Mouse (Mus musculus) spleen, postnatal 36 days (tissue): ENCODE results near the gene Atp2a3.

ENCODE experiments used
- DNase-seq, 2 experiments: peaks; one replicate each; pipeline ENCODE4 v3.0.0; 2022; ENCODE audit warnings: low spot score in 2 of 2, mixed read lengths in 1 of 2

Gene Atp2a3

DNA sequence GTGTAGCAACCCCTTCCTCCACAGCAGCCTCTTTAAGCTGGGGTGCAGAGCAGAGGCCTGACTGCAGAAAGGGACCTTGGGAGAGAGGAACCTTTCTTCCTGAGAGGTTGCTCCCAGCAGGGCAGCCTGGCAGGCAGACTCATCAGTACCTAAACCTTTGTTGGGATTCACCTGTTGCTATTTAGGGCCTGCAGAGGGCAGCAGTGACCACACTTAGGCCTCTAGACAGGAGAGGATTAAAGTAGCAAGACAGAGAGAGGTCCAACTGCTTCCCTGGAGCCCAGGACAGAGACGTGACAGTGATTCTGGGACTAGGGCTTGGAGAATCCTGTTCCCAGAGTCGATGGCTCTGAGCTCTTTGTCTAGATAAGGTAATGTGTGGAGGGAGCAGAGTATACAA lies 45.4 kb downstream of the Atp2a3 start:
- peak; percentile 24 to 41 for DNase-seq

DNA sequence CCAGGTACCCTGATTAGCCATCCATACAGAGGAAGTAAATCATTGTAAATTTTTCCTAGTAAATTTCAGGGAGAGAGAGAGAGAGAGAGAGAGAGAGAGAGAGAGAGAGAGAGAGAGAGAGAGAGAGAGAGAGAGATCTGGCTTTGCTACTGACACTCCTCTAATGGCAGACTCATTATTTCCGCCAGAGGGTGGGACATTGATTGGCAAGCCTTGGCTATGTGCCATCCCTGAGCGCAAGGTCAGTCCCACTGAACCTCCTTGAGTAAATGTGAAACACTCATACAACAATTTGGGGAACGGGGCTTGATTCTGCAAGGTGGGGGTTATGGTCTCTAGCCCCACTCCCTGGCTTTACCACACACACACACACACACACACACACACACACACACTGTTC lies 46.1 kb downstream of the Atp2a3 start:
- no peak for DNase-seq

DNA sequence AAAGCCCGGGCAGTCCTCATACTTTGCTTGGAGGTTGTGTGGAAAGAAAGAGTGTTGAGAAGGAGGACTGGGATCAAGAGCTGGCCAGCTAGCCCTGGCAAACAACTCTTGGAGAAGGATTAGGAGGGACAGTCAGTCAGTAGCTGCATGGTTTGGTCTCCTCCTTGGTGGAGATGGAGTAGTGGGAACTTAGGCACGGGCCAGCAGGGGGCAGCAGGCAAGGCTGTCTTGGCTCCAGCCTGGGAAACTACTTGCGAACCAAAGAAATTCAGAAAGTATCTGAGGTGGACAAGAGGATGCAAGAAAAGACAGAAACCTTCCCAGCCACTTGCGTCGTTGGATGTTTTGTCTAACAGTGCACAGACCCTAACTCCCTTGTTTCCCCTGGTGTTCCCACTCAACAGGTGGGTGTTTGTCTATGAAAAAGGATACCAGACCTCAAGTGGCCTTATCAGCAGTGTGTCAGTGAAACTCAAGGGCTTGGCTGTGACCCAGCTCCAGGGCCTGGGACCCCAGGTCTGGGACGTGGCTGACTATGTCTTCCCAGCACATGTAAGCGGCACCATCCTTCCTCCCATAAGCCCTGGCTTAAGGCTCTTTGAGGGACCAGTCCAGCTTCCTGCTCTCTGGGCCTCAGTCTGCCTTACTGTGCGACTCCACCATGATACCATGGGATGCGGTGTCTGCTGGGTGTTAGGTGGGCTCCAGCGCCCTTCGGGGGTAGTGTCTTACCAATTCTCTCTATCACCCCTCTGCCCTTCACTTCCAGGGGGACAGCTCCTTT lies 46.9 kb downstream of the Atp2a3 start:
- DNase-seq, result peak in 1 of 2 experiments; percentile 32

DNA sequence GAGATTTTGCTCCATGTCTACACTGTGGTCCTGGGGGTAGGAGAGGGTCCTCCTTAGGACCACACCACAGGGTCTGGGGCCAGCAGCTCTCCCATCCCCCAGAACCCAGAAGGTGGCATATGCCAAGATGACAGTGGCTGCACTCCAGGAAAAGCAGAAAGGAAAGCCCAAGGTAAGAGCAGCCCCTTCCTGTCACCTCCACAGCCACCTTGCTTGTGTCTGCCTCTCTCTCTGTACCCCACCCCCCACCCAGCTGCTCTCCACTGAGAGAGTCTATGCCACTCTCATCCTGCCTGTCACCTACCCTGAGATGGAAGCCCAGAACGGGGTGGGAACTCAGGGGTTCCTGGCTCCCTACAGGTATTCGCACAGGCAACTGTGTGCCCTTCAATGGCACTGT lies 47.9 kb downstream of the Atp2a3 start:
- no peak for DNase-seq

DNA sequence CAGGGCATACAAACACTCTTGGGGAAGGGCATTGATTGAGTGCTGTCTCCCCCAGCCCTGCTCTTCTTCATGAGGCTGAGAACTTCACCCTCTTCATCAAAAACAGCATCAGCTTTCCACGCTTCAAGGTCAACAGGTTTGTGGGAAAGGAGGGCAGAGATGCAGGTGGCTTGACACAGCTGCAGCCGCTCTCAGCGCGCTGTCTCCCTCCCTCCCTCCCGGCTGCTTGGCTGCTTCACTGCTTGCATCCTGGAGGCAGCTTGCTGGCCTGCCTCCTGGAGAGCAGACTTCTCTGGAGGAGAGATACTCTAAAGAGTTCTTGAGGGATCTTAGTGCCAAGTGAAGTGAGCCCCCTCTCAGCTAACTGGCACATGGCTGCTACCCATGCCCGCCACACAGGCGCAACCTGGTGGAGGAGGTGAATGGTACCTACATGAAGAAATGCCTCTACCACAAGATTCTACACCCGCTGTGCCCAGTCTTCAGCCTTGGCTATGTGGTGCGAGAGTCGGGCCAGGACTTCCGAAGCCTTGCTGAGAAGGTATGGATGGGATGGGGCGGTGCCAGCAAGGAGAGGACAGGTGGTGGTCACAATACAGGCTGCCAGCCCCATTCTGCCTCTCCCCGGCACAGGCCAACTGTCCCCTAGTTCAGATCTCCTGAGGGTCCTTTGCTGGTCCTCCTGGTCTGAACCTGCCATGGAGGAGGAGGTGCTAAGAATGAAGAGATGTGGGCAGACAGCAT lies 48.7 kb downstream of the Atp2a3 start:
- DNase-seq, result no peak

DNA sequence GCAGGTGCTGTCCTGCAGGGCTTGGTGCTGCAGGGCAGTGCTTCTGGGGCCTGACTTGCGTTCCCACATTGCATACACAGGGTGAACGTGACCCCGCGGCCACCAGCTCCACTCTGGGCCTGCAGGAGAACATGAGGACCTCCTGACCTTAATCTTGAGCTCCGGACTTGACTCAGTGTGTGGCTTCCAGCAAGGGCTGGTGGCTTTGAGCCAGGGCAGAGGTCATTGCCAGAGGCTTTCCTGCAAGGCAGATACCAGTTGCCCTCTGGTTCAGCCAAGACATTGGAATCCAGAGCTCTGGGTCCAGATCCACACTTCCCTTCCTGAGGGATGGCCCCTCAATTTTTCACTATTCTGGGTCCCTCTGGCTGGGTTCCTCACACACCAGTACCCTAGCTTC lies 53.0 kb downstream of the Atp2a3 start:
- no peak for DNase-seq

DNA sequence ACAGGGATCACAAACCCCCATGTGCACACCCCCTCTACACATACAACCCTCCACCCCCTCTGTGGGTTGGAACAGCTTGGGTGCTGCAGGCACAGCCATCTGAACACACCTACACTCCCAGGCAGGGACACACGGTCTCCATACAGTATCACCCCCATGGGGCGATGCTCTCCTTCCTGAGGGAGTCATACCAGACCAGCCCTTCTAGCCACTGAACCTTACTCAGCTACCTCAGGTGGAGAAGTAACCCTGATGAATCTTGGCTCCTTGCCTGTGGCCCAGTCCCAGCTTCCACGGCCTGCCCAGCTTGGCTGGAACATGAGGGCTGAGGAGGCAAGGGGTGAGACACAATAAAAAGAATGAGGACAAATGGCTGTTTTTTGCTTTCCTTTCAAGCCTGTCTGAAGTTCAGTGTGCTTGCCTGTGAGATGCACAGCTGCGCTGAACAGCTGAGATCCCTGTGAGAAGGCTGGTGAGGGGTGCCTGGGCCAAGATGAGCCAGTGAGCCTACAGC lies 53.9 kb downstream of the Atp2a3 start:
- DNase-seq, result no peak

DNA sequence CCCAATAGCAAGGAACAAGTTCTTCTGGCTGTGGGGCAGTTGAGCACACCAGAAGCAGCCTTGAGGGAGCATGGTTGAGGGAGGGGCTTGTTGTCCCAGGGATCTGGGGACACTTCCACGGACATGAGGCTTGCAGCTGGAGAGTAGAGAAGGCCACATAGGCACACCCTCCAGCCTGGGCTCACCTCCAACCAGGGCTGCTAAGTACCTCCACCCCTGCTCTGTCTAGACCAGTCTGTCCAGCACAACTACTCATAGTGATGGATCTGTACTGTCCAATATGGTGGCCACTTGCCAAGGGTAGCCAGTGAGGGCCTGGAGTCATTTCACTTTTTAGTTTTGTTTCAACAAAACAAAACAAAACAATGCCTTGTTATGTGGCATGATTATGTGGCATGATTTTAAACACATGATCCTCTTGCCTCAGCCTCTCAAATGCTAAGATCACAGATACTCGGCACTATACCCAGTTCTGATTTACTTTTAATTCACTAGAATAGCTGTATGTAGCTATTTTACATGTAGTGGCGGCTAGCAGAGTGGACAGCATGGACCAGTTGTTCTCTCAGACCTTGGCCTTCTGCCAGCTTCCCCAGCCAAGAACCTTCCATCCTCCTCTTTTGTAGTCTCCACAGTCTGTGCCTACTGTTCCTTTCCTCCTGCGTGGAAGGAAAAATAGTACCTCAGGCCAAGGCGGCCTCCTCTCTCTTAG lies 54.6 kb downstream of the Atp2a3 start:
- no peak for DNase-seq

DNA sequence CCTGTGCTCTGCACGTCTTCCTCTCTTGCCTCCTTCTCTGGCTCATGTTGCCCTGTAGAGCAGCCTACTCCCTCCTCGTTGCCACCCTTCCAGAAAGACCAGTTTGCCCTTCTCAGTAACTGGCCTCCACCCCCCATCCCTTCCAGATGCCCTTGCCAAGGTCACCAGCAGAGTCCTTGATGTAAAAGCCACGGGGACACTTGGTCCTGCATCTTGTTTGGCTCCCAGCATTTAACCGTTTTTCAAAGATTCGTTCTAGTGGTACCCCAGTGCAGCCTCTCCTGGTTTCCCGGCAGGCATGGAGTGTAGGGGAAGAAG lies 55.1 kb downstream of the Atp2a3 start:
- no peak for DNase-seq

DNA sequence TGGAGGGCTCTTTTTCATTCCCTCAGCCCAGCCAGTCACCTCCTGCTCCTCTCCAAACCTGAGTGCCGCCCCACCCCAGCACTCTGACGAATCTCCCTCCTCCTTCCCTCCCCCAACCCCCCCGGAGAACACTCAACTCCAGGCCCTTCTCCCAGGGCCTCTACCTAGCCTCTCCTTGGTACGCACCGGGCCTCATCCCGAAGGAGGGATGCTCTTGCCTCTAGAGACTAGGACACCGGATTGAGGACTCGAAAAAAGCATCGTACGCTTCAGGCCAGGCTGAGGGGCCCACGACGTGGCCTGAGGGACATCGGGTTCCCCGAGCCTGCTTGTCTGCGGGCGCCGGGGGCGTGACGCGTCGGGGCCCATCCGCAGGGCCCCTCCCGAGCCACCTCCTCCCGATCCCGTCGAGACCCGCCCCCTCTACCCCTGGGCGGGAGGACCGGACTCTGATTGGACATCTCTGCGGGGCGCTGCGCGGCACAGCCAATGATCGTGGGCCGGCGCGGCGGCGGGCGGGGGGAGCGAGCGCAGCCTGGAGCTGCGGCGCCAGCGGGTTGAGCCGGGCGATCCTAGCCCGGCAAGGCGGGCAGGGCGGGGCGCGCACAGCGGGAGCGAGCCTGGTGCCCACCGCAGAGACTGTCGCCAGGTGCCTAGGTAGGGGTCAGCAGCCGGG lies 57.6 kb downstream of the Atp2a3 start, which contains the start of gene Camkk1:
Gene Camkk1, plus strand, starts transcription at position 538 of the 676 bp plus-strand sequence.
- DNase-seq, result peak; percentile 86 to 87

DNA sequence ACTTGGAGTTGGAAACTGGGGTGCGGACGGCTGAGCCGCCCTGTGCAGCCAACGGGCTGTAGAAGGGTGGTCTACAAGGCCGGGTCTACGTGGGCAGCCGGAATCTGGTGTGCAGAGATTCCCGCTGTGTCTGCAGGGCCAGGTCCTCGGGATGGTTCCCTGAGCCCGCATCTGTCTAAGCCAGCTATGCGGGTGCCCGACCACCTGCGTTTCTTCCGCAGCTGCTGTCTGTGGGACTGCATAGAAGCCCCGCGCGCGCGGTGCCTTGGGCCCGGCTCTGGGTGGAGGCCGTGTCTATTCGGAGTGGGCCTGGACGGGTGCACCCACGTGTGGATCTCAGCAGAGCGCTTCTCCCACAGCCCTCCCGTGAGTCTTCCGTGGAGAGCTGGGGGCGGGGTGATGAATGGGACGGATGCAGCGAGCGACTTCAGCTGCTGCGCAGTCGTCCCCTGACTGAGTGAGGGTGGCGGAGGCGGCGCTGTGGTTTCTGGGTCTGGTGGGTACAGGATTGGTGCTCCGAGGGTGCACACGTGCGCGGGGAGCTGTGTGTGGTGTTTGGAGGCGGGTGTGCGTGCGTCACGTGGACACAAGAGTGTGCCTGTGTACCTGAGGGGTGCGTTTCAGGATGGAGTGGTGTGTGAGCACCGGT lies 58.3 kb downstream of the Atp2a3 start:
- DNase-seq, result peak; percentile 76 to 78

DNA sequence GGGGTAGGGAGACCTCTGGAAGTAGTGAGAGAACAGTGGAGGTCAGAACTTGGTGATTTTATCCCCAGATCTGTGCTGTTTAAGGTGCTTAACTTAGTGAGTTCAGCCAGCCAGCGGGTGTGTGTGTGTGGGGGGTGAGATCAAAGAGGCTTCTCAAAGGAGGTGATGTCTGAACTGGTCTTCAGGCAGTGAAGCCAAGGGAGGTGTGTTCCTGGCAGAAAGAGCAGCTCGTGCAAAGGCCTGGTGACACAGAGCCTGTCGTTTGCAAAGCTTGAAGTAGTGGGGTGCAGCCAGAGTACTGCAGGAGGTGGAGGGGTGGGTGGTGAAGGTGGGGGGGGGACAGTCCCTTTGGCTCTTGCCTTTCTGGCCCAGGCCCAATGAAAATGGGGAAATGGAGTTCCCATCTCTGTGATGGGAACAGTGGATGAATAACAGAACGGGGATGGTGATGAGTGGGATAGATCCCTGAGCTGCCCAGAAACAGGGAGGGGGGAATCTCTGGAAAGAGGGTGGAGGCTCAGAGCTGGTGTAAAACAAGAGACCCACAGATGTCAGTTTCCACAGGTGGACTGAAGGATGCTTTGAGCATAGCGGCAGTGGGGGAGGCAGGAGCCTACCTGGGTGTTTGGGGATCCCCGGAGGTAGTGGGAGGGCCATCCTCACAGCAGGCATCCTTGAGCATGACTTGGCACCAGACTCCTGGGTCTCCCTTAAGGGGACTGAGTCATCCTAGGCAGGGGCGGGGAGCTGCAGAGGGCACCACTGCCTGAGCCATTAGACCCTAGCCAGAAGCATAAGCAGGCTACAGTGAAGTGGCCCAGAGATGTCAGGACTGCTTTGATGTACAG lies 60.2 kb downstream of the Atp2a3 start:
- no peak for DNase-seq

DNA sequence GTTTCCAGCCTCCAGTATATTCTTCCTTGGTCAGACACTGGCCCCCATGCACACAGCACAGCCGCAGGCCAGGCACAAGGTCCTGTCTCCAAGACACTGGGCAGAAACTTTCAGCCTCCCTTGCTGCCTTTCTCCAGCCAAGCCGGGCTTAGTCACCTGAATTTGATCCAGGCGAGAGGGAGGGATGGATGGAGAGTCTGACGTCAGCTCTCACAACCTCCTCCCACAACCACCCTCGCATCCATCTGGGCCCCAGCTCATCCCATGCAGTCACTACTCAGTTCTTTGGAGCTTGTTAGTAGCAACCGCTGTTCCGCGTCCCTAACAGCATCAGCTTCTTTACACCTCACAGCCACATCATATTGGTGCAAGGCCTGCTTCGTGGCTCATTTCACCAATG lies 62.1 kb downstream of the Atp2a3 start:
- no peak for DNase-seq

DNA sequence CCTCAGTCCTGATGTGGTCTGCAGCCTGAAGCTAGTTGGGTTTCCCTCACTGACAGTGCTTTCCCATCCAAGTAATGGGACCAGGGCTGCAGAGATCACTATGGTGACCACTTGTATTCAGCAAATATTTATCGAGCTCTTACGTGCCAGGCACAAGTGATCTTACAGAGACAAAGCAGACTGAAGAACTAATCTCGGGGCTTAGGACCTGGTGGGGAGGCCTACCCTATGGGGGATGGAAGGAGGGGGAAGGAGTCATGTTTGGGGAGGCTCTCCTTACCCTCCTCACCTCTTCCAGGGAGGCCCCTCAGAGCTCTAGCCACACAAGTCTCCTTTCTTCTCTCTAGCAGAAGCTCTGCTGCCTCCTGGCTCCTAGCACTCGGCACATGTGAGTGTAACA lies 62.9 kb downstream of the Atp2a3 start:
- no peak for DNase-seq

DNA sequence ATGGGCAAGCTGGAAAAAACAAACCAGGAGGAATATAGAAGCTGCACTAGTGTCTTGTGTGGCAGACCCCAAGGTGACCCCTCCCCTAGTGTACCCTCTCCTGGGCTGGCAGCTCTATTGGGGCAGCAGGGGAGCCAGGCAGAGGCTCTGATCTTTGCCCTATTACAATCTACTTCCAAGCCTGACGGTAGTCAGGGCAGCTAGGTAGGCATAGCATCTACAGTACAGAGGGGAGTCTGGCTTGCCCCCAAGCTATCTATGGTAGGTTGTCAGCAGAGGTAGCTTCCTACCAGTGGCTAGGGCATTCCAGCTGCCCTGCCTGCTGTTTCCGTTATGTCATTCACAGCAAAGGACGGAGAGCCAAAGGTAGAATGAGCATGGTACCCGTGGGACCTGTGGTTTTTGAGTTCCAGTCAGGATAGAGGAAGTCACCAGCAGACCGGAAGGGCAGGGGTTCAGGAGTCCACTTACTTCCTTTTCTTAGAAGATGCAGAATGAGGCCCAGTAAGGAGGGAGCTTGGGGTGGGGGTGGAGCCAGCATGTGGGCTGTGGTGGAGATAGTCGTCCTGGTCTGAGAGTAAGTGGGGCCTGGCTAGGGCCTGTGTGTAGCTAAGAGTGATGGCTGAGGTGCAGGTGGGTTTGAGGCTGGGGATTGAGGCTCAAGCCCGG lies 63.4 kb downstream of the Atp2a3 start:
- peak; percentile 79 to 83 for DNase-seq

DNA sequence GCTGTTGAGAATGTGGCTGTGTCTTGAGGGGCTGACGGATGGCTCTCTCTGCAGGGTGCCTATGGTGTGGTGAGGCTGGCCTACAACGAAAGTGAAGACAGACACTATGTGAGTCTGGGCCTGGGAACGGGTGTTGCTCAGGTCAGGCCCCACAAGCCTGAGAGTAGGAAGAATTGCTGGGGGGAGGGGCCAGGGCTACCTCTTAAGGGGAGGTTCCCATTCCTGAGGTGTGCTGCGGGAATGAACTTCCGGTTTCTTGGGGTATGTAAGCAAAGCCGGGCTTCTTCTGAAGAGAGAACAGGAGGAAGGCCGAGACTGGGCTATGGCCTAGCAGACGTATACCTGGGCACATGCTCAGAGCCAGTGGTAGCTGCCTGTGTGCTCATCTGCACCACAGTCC lies 66.0 kb downstream of the Atp2a3 start:
- no peak for DNase-seq

DNA sequence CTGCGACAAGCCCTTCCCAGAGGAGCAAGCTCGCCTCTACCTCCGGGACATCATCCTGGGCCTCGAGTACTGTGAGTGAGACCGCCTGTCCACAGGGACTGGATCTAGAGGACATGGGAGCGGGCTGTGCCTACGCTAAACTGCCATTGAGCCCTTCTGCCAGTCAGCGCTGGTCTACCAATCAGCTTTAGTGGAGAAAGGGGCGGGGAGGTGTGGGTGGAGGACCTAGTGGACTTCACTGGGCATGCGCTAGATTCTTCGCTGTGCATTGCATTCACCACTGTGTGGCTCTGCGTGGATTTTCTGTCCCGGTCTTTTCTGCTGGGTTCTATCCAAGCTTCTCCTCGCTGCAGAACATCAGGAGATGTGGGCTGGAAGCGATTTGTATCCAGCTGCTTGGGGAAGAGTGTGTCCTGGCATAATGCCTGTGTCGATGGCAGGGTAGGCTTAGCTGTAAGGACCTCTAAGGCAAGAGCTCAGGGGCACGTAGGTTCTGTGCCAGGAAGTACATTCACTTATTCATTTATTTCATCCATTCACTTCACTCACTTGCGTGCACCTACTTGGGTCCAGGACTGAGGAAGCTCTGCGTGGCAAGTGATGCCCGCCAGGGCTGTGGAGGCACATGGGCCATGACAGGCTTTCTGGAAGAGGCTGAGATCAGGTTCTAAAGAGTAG lies 70.0 kb downstream of the Atp2a3 start:
- peak; percentile 81 to 85 for DNase-seq

DNA sequence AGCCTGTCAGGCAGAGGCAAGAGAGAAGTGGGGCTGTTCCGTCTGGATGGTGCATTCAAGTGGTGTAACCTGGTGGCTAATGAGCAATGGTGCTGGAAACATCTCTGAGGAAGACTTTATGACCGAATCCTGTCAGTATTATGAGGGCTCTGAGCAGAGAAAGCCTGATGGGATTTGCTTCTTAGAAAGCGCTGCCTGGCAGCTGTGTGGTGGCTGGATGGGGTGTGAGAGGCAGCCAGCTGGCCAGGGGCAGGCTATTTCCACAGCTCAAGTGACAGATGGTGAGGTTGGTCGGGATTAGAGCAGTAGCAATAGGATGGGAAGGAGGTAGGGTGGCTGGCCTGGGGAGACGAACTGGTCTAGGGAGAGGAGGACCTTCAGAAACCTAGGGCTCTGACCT lies 70.6 kb downstream of the Atp2a3 start:
- no peak for DNase-seq

DNA sequence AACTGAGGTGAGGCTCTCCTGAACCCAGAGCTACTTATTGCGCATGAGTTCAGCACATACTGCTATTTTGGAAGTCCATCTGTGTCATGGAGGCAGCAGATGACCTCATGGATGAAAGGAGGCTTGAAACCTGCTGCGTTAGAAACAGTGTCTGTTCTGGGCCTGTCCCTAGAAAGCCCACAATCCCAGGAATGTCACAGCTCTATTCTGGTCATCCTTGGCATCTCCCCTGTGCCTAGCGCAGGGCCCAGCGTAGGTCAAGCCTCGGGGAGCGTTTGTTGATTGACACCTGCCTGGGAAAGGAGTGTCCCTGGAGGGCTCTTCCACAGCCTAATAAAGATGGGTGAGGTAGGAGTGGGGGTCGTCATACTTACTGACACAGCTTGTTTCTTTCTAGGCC lies 75.1 kb downstream of the Atp2a3 start:
- no peak for DNase-seq
